Comparison of ENCODE assay signal across 10 mouse cellular contexts in genomic region chr2:19930009-19930408, GRCm38 (mm10).
"Had no signal": no experiment of that assay in that cellular context is flagged by ENCODE, and none has a peak within 500 bp of the region (broad histone marks: within the 10 kb centered on the region; RNA-seq: fewer than 3 reads in every experiment).

No protein-coding gene starts in this region.

- DNase-seq: kidney, adult 18-20 months; kidney, adult 9 months; kidney, postnatal 14 days; kidney, postnatal 4 days; liver, embryonic 13.5 days; lung, adult 2 months; right cerebral cortex, postnatal 25 days; thymus, adult 2 months; thymus, postnatal 14 days; thymus, postnatal 4 days had no signal
